Mouse (Mus musculus) heart, postnatal 0 days (tissue): ENCODE data around the gene Surf4.

Source experiments
- CTCF ChIP-seq: IDR thresholded peaks from 2 replicates; pipeline ENCODE4 v1.5.1; 2016; ENCODE audit warnings: antibody characterized with exemption, control low read depth, low read depth
- EP300 ChIP-seq: IDR thresholded peaks from 2 replicates; pipeline ENCODE4 v1.6.1; 2016; ENCODE audit warnings: antibody characterized with exemption, low read depth

GRCm38 (mm10) chr2:26908710-26909386 lies 24.9 kb downstream of the Surf4 start:
- TF ChIP-seq EP300 (no peak), CTCF (no peak)
